In the genomic region with DNA sequence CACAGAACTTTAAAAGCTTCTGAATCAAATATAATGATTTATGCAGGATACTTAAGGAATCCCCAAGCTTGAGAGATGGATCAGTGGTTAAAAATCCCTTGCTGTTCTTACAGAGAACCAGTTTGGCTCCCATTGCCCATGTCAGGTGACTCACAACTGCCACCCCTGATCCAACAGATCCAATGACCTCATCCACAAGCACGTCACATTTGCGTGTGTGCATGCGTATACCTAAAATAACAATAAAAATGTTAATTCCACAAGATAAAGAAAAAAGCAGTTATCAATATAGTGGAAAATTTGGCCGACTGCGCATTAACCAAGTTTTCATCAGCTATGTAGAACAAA, we compare ENCODE assay signal across 9 mouse cellular contexts. TPM values are rescaled to one million over a fixed set of nuclear protein-coding genes. Genes with fewer than 3 reads are reported as not detected.
A peak's percentile ranks its signal among the peaks of the same experiment; 100 is the strongest.
DNase-seq lines count a peak whose midpoint lies in the region; ATAC-seq lines count a peak whose summit lies in the region.
"Had no signal": no experiment of that assay in that cellular context is flagged by ENCODE, and none has a peak within 500 bp of the region (broad histone marks: within the 10 kb centered on the region; RNA-seq: fewer than 3 reads in every experiment).

No protein-coding gene starts in this region.

- ATAC-seq in kidney, embryonic 16.5 days (ENCODE audit: low FRiP score, low TSS enrichment) = no peak
- no peak for ATAC-seq in embryonic facial prominence, embryonic 11.5 days (replicated peaks; ENCODE audit: insufficient number of reproducible peaks, low FRiP score, low TSS enrichment, low read depth)
- no peak for ATAC-seq in intestine, embryonic 15.5 days
- peak; percentile 57; the same call in 1 of the 2 replicates for ATAC-seq in neural tube, embryonic 12.5 days (ENCODE audit: low FRiP score, low read depth)
- ATAC-seq: Patski had no signal

- peak overlapping the region; percentile 53; the same call in 1 of the 2 replicates for H3K9ac ChIP-seq in kidney, embryonic 16.5 days (replicated peaks; ENCODE audit: low read length)
- no peak overlapping the region for H3K9ac ChIP-seq in embryonic facial prominence, embryonic 11.5 days (replicated peaks; ENCODE audit: low read length)
- H3K9ac ChIP-seq in intestine, embryonic 15.5 days = no peak overlapping the region; the same call in 1 of the 2 replicates
- H3K9ac ChIP-seq in neural tube, embryonic 12.5 days = no peak overlapping the region; the same call in 1 of the 2 replicates

- H3K4me1 ChIP-seq in kidney, embryonic 16.5 days (ENCODE audit: insufficient read depth, low read length) = no peaks in the 10 kb centered on the region
- no peaks in the 10 kb centered on the region for H3K4me1 ChIP-seq in embryonic facial prominence, embryonic 11.5 days (ENCODE audit: control insufficient read depth, insufficient read depth, low read length)
- 0 out of 2 replicates have a peak, but pooled peaks cover 2% of the 10 kb centered on the region for H3K4me1 ChIP-seq in intestine, embryonic 15.5 days (replicated peaks)
- H3K4me1 ChIP-seq in neural tube, embryonic 12.5 days = no peaks in the 10 kb centered on the region

- no peaks in the 10 kb centered on the region for H3K27me3 ChIP-seq in kidney, embryonic 16.5 days (ENCODE audit: insufficient read depth, low read length)
- H3K27me3 ChIP-seq in embryonic facial prominence, embryonic 11.5 days (ENCODE audit: control insufficient read depth, insufficient read depth, low read length) = no peaks in the 10 kb centered on the region
- no peaks in the 10 kb centered on the region for H3K27me3 ChIP-seq in intestine, embryonic 15.5 days (replicated peaks)
- no peaks in the 10 kb centered on the region for H3K27me3 ChIP-seq in neural tube, embryonic 12.5 days (replicated peaks)
- H3K27me3 ChIP-seq: Patski had no signal

- WGBS in kidney, embryonic 16.5 days = 46% methylated on average over 5 of the region's 5 CpGs
- 50% methylated on average over 5 of the region's 5 CpGs for WGBS in embryonic facial prominence, embryonic 11.5 days
- 49% methylated on average over 5 of the region's 5 CpGs for WGBS in intestine, embryonic 15.5 days
- WGBS in neural tube, embryonic 12.5 days = 55% methylated on average over 5 of the region's 5 CpGs

- H3K4me2 ChIP-seq in kidney, embryonic 16.5 days (replicated peaks; ENCODE audit: low read depth, low read length) = peak overlapping the region; percentile 57
- peak overlapping the region; percentile 72 for H3K4me2 ChIP-seq in embryonic facial prominence, embryonic 11.5 days (ENCODE audit: low read depth, low read length)
- H3K4me2 ChIP-seq in intestine, embryonic 15.5 days (replicated peaks) = peak overlapping the region; percentile 78
- peak overlapping the region; percentile 70 for H3K4me2 ChIP-seq in neural tube, embryonic 12.5 days (replicated peaks)

- no peaks in the 10 kb centered on the region for H3K36me3 ChIP-seq in kidney, embryonic 16.5 days (ENCODE audit: insufficient read depth, low read length)
- H3K36me3 ChIP-seq in embryonic facial prominence, embryonic 11.5 days (replicated peaks; ENCODE audit: control insufficient read depth, insufficient read depth, low read depth, low read length) = no peaks in the 10 kb centered on the region
- H3K36me3 ChIP-seq in intestine, embryonic 15.5 days = no peaks in the 10 kb centered on the region
- H3K36me3 ChIP-seq in neural tube, embryonic 12.5 days = no peaks in the 10 kb centered on the region

- H3K9me3 ChIP-seq in kidney, embryonic 16.5 days (ENCODE audit: low read length) = no peaks in the 10 kb centered on the region
- no peaks in the 10 kb centered on the region for H3K9me3 ChIP-seq in embryonic facial prominence, embryonic 11.5 days (replicated peaks; ENCODE audit: control insufficient read depth, low read length)
- H3K9me3 ChIP-seq in intestine, embryonic 15.5 days = no peaks in the 10 kb centered on the region
- no peaks in the 10 kb centered on the region for H3K9me3 ChIP-seq in neural tube, embryonic 12.5 days

- peak overlapping the region; percentile 45 for H3K4me3 ChIP-seq in kidney, embryonic 16.5 days (ENCODE audit: low read length)
- H3K4me3 ChIP-seq in embryonic facial prominence, embryonic 11.5 days (ENCODE audit: low read depth, low read length) = peak overlapping the region; percentile 55
- H3K4me3 ChIP-seq in intestine, embryonic 15.5 days (replicated peaks) = peak overlapping the region; percentile 42
- H3K4me3 ChIP-seq in neural tube, embryonic 12.5 days = peak overlapping the region; percentile 50

- H3K27ac ChIP-seq in kidney, embryonic 16.5 days (ENCODE audit: low read length) = no peak overlapping the region
- no peak overlapping the region for H3K27ac ChIP-seq in embryonic facial prominence, embryonic 11.5 days (replicated peaks; ENCODE audit: low read depth, low read length)
- H3K27ac ChIP-seq in intestine, embryonic 15.5 days = no peak overlapping the region
- H3K27ac ChIP-seq in neural tube, embryonic 12.5 days = no peak overlapping the region

- no peak for DNase-seq in kidney, adult 18-20 months
- no peak for DNase-seq in embryonic facial prominence, embryonic 11.5 days (ENCODE audit: low spot score)
- no peak for DNase-seq in embryo, embryonic 9.5 days (ENCODE audit: extremely low spot score)
- DNase-seq in gastrocnemius, postnatal 25 days = no peak
- no peak for DNase-seq in spleen, postnatal 14 days (ENCODE audit: low spot score in 2 of 2)

RNA-seq across cellular contexts. Expression of gene Zfp941, which starts 0.7 kb away (rescaled TPM):
- 1.4 and 1.6 TPM in 2 replicates for polyA plus RNA-seq in kidney, embryonic 16.5 days (2015; fragmentation: Nextera tagmentation; extraction: Ambion mirVana)
- polyA plus RNA-seq in embryonic facial prominence, embryonic 11.5 days (2014; fragmentation: Nextera tagmentation; extraction: Ambion mirVana) = 3.5 and 3.6 TPM in 2 replicates
- polyA plus RNA-seq in intestine, embryonic 15.5 days (2015; fragmentation: Nextera tagmentation; extraction: Ambion mirVana) = 1.6 and 2.0 TPM in 2 replicates
- 13.2 and 15.3 TPM in 2 replicates for polyA plus RNA-seq in neural tube, embryonic 12.5 days (2016; fragmentation: Nextera tagmentation; extraction: Ambion mirVana)
- not detected for total RNA-seq in gastrocnemius, postnatal 25 days (2021)
- polyA plus RNA-seq: Patski had no signal

RNA-seq across cellular contexts. Expression of gene Urah, which starts 13.5 kb away (rescaled TPM):
- 0.49 and 0.92 TPM in 2 replicates for polyA plus RNA-seq in kidney, embryonic 16.5 days (2015; fragmentation: Nextera tagmentation; extraction: Ambion mirVana)
- 1.1 and 1.3 TPM in 2 replicates for polyA plus RNA-seq in embryonic facial prominence, embryonic 11.5 days (2014; fragmentation: Nextera tagmentation; extraction: Ambion mirVana)
- 4.8 TPM in 2 replicates for polyA plus RNA-seq in intestine, embryonic 15.5 days (2015; fragmentation: Nextera tagmentation; extraction: Ambion mirVana)
- not detected in 2 replicates for polyA plus RNA-seq in neural tube, embryonic 12.5 days (2016; fragmentation: Nextera tagmentation; extraction: Ambion mirVana)
- total RNA-seq in gastrocnemius, postnatal 25 days (2021) = not detected

RNA-seq across cellular contexts. Expression of gene Scgb1c1, which starts 24.1 kb away (rescaled TPM):
- polyA plus RNA-seq in kidney, embryonic 16.5 days (2015; fragmentation: Nextera tagmentation; extraction: Ambion mirVana) = not detected in 2 replicates
- not detected in 2 replicates for polyA plus RNA-seq in embryonic facial prominence, embryonic 11.5 days (2014; fragmentation: Nextera tagmentation; extraction: Ambion mirVana)
- not detected in 2 replicates for polyA plus RNA-seq in intestine, embryonic 15.5 days (2015; fragmentation: Nextera tagmentation; extraction: Ambion mirVana)
- not detected in 2 replicates for polyA plus RNA-seq in neural tube, embryonic 12.5 days (2016; fragmentation: Nextera tagmentation; extraction: Ambion mirVana)
- total RNA-seq in gastrocnemius, postnatal 25 days (2021) = not detected

RNA-seq across cellular contexts. Expression of gene Odf3, which starts 26.3 kb away (rescaled TPM):
- 0.12 TPM in 1 of 2 replicates, not detected in the other for polyA plus RNA-seq in kidney, embryonic 16.5 days (2015; fragmentation: Nextera tagmentation; extraction: Ambion mirVana)
- not detected in 2 replicates for polyA plus RNA-seq in embryonic facial prominence, embryonic 11.5 days (2014; fragmentation: Nextera tagmentation; extraction: Ambion mirVana)
- not detected in 2 replicates for polyA plus RNA-seq in intestine, embryonic 15.5 days (2015; fragmentation: Nextera tagmentation; extraction: Ambion mirVana)
- polyA plus RNA-seq in neural tube, embryonic 12.5 days (2016; fragmentation: Nextera tagmentation; extraction: Ambion mirVana) = not detected in 2 replicates
- total RNA-seq in gastrocnemius, postnatal 25 days (2021) = not detected

RNA-seq across cellular contexts. Expression of gene Syce1, which starts 33.6 kb away (rescaled TPM):
- polyA plus RNA-seq in kidney, embryonic 16.5 days (2015; fragmentation: Nextera tagmentation; extraction: Ambion mirVana) = 0.25 and 0.37 TPM in 2 replicates
- polyA plus RNA-seq in embryonic facial prominence, embryonic 11.5 days (2014; fragmentation: Nextera tagmentation; extraction: Ambion mirVana) = 0.14 and 0.38 TPM in 2 replicates
- 0.40 and 0.48 TPM in 2 replicates for polyA plus RNA-seq in intestine, embryonic 15.5 days (2015; fragmentation: Nextera tagmentation; extraction: Ambion mirVana)
- 0.23 and 0.30 TPM in 2 replicates for polyA plus RNA-seq in neural tube, embryonic 12.5 days (2016; fragmentation: Nextera tagmentation; extraction: Ambion mirVana)
- total RNA-seq in gastrocnemius, postnatal 25 days (2021) = not detected
- polyA plus RNA-seq: Patski had no signal
